Mouse (Mus musculus): ENCODE results near the gene Fbh1.

DNA sequence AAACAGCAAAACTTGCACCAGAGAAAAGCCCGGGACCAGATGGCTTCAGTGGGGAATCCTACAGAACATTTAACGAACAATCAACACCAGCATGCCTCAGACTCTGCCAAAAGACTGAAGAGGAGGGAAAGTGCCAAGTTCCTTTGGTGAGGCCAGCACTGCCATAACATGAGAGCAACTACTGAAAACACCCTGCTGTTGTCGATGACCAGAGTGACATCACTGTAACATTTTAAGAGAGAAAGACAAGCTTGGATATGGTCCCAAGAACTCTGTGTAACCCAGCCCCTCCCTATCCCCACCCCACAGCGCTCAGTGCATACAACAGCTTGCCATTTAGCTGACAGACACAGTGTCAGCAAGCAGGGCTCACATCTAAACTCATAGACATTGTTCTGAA, 11.7 kb downstream of the Fbh1 start:
- TF ChIP-seq POLR2A (IDR thresholded peaks at IDR 0.05; ENCODE audit: low read depth, low read length) (no peak), CTCF (IDR thresholded peaks at IDR 0.05; ENCODE audit: extremely low read depth, insufficient read depth, insufficient read length, insufficient replicate concordance) (no peak)
